Mouse (Mus musculus) hindbrain, embryonic 14.5 days (tissue): ENCODE measurements around the gene Scyl2. TPM values are rescaled to one million over a fixed set of nuclear protein-coding genes. Genes with fewer than 3 reads are reported as not detected.
"Not testable (repeated sequence)": the region's sequence is repeated elsewhere in the genome, so short reads cannot be mapped to it uniquely, and the experiment has no call there.

Experiments used
- ATAC-seq: fragments of 200-750 bp; cut with Nextera tagmentation; 2 replicates; pipeline ENCODE4 v1.8.0; 2017; ENCODE audit warnings: moderate number of reproducible peaks, mild to moderate bottlenecking, moderate TSS enrichment, moderate library complexity; ENCODE audit not compliant: low FRiP score
- DNase-seq: peaks from one replicate; pipeline ENCODE4 v3.0.0-alpha.2; 2015; ENCODE audit warnings: low spot score
- H3K27ac ChIP-seq: fragments of 300-500 bp; sonication (generic); 2 replicates; pipeline ENCODE4 v1.5.1; 2014; ENCODE audit warnings: mild to moderate bottlenecking, moderate library complexity
- H3K27me3 ChIP-seq: fragments of 300-500 bp; sonication (generic); 2 replicates; pipeline ENCODE4 v1.6.1; 2014; ENCODE audit warnings: mild to moderate bottlenecking, low read length, mixed read lengths; ENCODE audit not compliant: control insufficient read depth, insufficient read depth
- H3K36me3 ChIP-seq: fragments of 300-500 bp; sonication (generic); replicated peaks from 2 replicates; pipeline ENCODE4 v1.6.1; 2014; ENCODE audit not compliant: control insufficient read depth, insufficient read depth
- H3K4me1 ChIP-seq: fragments of 300-500 bp; sonication (generic); replicated peaks from 2 replicates; pipeline ENCODE4 v1.6.1; 2014; ENCODE audit warnings: antibody characterized with exemption, low read length, mixed read lengths; ENCODE audit not compliant: control insufficient read depth, insufficient read depth
- H3K4me2 ChIP-seq: fragments of 300-500 bp; sonication (generic); replicated peaks from 2 replicates; pipeline ENCODE4 v1.6.1; 2014; ENCODE audit warnings: mild to moderate bottlenecking, moderate library complexity
- H3K4me3 ChIP-seq: fragments of 300-500 bp; sonication (generic); replicated peaks from 2 replicates; pipeline ENCODE4 v1.5.1; 2014; ENCODE audit warnings: mild to moderate bottlenecking, low read length
- H3K9ac ChIP-seq: fragments of 300-500 bp; sonication (generic); 2 replicates; pipeline ENCODE4 v1.6.1; 2014
- H3K9me3 ChIP-seq: fragments of 300-500 bp; sonication (generic); 2 replicates; pipeline ENCODE4 v1.6.1; 2016; ENCODE audit warnings: low read length; ENCODE audit not compliant: control insufficient read depth
- WGBS: fragments of 180-500 bp; shearing (Covaris S2); extraction: QIAGEN DNeasy Blood & Tissue Kit; methylation state at CpG from one replicate; pipeline ENCODE4 v1.1.7; 2014; 5-methylcytosine and 5-hydroxymethylcytosine counted together
- polyA plus RNA-seq: library from polyadenylated mRNA; unstranded; fragments of >200 nt; fragmentation: Nextera tagmentation; extraction: Ambion mirVana; gene quantifications from 2 replicates; pipeline ENCODE4 v1.2.1, GENCODE M21; 2014

The Scyl2 gene
- polyA plus RNA-seq, 1 experiment from 2014 or later = 15.6 TPM

DNA sequence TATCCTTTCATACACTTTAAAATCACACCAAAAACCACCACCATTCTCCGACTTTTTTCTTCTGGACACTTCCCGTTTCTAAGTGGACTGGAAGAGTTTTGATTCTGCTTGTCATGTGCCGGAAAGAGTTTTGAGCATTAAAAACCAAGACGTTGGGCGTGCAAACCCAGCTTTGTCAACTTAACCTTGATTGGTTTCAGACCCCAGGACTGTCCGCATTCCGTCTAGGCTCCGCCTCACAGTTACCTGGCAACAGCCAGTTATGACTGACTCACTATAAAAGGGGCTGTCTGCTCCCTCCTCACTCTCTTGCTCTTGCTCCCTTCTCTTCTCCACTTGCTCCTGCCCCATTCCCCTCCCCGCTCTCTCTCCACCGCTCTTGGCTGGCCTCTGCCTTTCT, 22.6 kb upstream of the Scyl2 start:
- Histone ChIP-seq H3K4me3 (no peak overlapping the region), H3K27me3 (no peaks in the 10 kb centered on the region), H3K9me3 (no peaks in the 10 kb centered on the region), H3K9ac (no peak overlapping the region), H3K27ac (no peak overlapping the region), H3K4me2 (no peak overlapping the region), H3K4me1 (no peaks in the 10 kb centered on the region), H3K36me3 (peaks cover 23% of the 10 kb centered on the region)
- ATAC-seq (no peak), DNase-seq (no peak)
- 30% methylated on average over 10 of the region's 10 CpGs for WGBS

DNA sequence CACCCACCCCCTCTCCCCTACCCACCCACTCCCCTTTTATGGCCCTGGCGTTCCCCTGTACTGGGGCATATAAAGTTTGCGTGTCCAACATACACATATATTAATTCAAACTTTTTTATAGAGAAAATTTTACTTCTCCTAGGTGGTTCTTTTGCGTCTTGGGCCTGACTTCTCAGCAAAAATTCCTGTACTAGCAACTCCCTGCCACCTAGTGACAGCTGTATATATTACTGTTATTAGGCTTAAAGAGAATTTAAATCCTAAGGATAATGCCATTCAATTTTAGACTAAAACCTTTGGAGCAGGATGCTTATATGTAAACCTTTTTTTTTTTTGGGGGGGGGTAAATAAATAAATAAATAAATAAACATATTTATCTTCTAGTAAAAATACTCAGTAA, 21.3 kb upstream of the Scyl2 start:
- DNase-seq (no peak), ATAC-seq (no peak)
- 84% methylated on average over 3 of the region's 3 CpGs for WGBS
- Histone ChIP-seq H3K36me3 (peaks cover 10% of the 10 kb centered on the region), H3K4me1 (no peaks in the 10 kb centered on the region), H3K27ac (no peak overlapping the region), H3K4me3 (no peak overlapping the region), H3K27me3 (no peaks in the 10 kb centered on the region), H3K9me3 (no peaks in the 10 kb centered on the region), H3K9ac (no peak overlapping the region), H3K4me2 (no peak overlapping the region)

DNA sequence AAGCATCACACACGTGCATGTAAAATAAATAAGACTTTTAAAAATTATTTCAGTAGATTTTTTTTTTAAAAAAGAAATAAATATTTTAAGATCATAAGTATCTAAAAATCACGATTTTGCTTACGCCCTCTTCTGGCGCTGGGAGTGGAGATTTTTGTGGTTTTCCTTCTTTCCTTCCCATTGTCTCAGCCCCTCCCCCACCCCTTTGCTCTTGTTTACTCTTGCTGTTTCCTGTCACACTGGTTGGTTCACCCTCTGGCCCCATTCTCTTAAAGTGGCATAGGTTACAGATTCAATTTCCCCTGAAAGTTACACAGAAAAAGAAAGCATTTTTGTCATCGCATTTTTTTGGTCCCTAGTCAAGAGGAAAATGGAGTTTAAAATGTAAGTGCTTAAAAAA, 17.0 kb upstream of the Scyl2 start:
- WGBS = 55% methylated on average over 5 of the region's 5 CpGs
- H3K9ac ChIP-seq = no peak overlapping the region
- DNase-seq = no peak
- H3K36me3 ChIP-seq = no peaks in the 10 kb centered on the region
- no peak overlapping the region for H3K4me3 ChIP-seq
- H3K27ac ChIP-seq = no peak overlapping the region
- no peak overlapping the region for H3K4me2 ChIP-seq
- H3K4me1 ChIP-seq = no peaks in the 10 kb centered on the region
- ATAC-seq = no peak
- H3K9me3 ChIP-seq = no peaks in the 10 kb centered on the region
- H3K27me3 ChIP-seq = no peaks in the 10 kb centered on the region

DNA sequence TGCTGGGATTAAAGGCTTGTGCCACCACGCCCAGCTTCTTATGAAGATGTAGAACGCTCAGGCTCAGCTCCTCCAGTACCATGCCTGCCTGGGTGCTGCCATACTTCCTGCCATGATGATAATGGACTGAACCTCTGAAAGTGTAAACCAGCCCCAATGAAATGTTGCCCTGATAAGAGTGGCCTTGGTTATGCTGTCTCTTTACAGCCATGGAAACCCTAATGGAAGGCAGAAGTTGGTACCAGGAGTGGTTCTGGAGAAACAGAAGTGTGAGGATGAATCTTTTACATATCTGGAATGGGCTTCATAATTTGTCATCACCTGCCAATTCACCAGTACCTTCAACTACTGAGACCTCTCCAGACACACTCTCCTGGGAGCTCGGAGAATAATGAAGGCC, 11.9 kb upstream of the Scyl2 start:
- H3K27ac ChIP-seq = no peak overlapping the region
- no peak for DNase-seq
- H3K9me3 ChIP-seq = no peaks in the 10 kb centered on the region
- no peak overlapping the region for H3K4me3 ChIP-seq
- H3K4me1 ChIP-seq = no peaks in the 10 kb centered on the region
- WGBS = 95% methylated on average over 3 of the region's 3 CpGs
- H3K9ac ChIP-seq = no peak overlapping the region
- H3K4me2 ChIP-seq = no peak overlapping the region
- no peak for ATAC-seq
- H3K36me3 ChIP-seq = no peaks in the 10 kb centered on the region
- no peaks in the 10 kb centered on the region for H3K27me3 ChIP-seq

DNA sequence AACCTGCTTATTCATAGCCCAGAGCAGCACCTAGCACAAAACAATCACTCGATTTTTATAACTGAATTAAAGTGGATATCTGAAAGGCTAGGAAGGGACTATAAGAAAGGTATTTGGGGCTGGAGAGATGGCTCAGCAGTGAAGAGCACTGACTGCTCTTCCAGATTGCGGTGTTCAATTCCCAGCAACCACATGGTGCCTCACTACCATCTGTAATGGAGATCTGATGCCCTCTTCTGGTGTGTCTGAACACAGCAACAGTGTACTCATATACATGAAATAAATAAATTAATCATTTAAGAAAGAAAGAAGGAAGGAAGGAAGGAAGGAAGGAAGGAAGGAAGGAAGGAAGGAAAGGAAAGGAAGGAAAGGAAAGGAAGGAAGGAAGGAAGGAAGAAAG, 10.2 kb upstream of the Scyl2 start:
- WGBS = 73% methylated on average over 2 of the region's 2 CpGs
- DNase-seq, H3K27me3 ChIP-seq, H3K27ac ChIP-seq, H3K4me2 ChIP-seq, ATAC-seq, H3K4me1 ChIP-seq, H3K9me3 ChIP-seq, H3K9ac ChIP-seq, H3K36me3 ChIP-seq, H3K4me3 ChIP-seq: not testable (repeated sequence)

DNA sequence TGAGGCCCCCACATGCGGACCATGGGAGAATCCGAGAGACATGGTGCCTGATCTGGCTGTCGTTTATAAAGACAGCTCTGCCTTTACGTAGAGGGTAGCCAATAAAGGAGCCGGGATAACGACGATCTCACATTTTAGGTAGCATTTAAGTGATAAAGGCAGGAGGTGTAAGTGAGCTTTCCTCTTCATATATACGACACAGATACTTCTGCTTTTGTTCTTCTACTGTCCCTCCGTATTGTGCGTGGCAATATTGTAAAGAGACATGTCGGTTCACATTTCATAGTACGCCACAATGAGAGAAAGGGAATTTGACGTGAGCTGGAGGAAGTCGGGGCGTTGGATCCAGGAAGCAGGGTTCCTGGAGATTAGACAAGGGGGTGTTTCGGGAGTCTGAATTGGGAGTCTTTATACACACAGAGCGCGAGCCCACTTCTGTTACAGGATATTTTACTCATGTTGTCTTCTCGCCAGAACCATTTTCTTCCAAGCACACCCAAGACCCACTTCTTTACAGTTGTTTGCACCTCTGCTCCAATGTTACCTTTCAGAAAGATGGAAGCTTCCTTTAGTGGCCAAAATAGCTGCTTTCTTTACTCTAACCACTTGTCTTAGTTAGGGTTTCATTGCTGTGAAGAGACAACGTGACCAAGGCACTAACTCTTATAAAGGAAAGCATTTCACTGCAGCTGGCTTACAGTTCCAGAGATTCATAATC, 9.3 kb upstream of the Scyl2 start:
- Histone ChIP-seq H3K27me3 (no peaks in the 10 kb centered on the region), H3K9me3 (no peaks in the 10 kb centered on the region), H3K4me2 (no peak overlapping the region), H3K9ac (no peak overlapping the region), H3K4me1 (no peaks in the 10 kb centered on the region), H3K36me3 (no peaks in the 10 kb centered on the region; the same call in 1 of the 2 replicates), H3K4me3 (no peak overlapping the region), H3K27ac (no peak overlapping the region)
- WGBS = 85% methylated on average over 20 of the region's 20 CpGs
- DNase-seq (no peak), ATAC-seq (no peak)

DNA sequence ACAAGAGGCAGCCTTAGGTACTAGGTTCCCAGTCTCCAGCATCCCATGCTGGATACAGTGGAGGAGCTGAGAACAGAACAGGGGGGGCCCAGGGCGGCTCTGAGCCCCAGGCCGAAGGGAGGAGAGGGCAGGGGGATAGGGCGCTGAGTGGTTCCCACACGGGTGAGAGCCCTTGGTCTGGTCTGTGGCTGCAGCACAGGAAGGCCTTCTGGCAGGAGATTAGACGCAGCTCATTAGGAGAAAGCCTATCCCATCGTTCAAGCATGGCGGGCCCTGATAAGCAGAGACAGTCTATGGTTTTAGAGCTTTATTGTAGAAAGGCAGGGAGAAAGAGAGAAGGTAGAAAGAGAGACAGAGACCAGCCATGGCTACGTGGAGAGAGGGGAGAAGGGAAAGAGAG, 3.9 kb upstream of the Scyl2 start:
- no peak overlapping the region for H3K4me2 ChIP-seq
- H3K36me3 ChIP-seq = no peaks in the 10 kb centered on the region; the same call in 1 of the 2 replicates
- DNase-seq = no peak
- H3K4me3 ChIP-seq = no peak overlapping the region
- no peaks in the 10 kb centered on the region for H3K27me3 ChIP-seq
- 74% methylated on average over 8 of the region's 8 CpGs for WGBS
- H3K4me1 ChIP-seq = peaks cover 8% of the 10 kb centered on the region
- H3K9me3 ChIP-seq = no peaks in the 10 kb centered on the region
- no peak overlapping the region for H3K27ac ChIP-seq
- no peak overlapping the region for H3K9ac ChIP-seq
- no peak for ATAC-seq

DNA sequence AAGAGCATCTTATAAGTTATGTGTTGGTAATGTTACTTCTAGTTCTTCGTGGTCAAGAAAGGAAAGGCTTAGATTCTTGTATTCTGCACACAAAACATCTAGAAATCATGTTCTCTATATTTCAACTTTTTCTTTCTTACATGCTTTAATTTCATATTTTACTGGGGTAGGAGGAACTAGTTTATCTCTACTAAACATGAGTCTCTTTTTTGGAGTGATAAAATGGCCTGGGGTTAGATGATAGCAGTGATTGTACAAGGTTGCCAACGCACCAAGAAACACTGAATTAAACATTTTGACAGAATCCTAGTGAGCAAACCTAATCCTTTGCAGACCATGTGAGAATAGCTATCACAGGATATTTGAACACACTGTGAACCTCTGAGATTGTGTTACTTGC, 1.4 kb upstream of the Scyl2 start:
- Histone ChIP-seq H3K4me1 (peaks cover 15% of the 10 kb centered on the region), H3K9ac (no peak overlapping the region), H3K4me3 (no peak overlapping the region), H3K9me3 (no peaks in the 10 kb centered on the region), H3K4me2 (no peak overlapping the region), H3K36me3 (peaks cover 3% of the 10 kb centered on the region; the same call in 1 of the 2 replicates), H3K27ac (no peak overlapping the region), H3K27me3 (no peaks in the 10 kb centered on the region)
- ATAC-seq (no peak), DNase-seq (no peak)
- whole genome bisulfite sequencing = 80% methylated on average over 2 of the region's 2 CpGs

DNA sequence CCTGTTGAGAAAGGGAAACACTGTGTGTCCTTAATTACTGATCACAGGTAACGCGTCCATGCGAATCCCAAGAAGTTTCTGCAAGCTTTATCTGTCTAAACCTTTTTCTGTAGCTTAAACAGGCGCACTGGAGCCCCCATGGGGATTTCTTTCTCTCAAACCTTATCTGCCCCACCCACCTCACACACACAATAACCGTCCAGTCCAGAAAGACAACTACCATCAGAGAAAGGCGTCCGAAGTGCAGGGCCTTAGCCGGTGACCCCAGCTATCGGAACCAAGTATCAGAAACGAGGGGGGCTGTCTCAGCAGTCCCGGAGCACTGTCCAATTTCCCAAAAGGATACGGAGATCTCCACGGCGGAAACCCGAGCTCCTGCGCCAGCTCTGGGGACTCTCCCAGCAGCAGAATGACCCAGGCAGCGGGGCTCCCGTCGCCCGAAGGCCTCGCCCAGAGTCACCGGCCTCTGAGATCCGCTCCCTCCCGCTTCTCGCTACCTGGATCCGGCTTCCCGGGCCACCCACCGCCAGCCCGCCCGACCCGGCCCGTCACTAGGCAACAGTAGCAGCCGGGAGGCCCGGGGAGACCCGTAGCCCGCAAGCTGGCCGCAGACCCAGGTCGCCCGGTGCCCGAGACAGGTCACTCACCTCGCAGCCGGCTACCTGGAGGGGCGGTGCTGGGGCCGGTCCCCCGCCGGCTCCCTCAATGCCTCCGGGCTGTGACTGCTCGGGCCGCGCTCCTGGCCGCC, 520 bp downstream of the Scyl2 start:
- DNase-seq (no peak), ATAC-seq (peak; percentile 81)
- H3K9me3 ChIP-seq = no peaks in the 10 kb centered on the region
- peaks cover 15% of the 10 kb centered on the region for H3K4me1 ChIP-seq
- WGBS = 1% methylated on average over 48 of the region's 51 CpGs
- peak overlapping the region; percentile 90 for H3K9ac ChIP-seq
- peak overlapping the region; percentile 71 for H3K27ac ChIP-seq
- peak overlapping the region; percentile 79 for H3K4me2 ChIP-seq
- H3K36me3 ChIP-seq = 0 out of 2 replicates have a peak, but pooled peaks cover 3% of the 10 kb centered on the region
- H3K27me3 ChIP-seq = no peaks in the 10 kb centered on the region
- peak overlapping the region; percentile 93 for H3K4me3 ChIP-seq
